Mouse (Mus musculus) c-Kit-negative CD71-positive TER-119-positive erythroid progenitor cells, embryonic 14.5 days (primary cell): ENCODE results near the gene Cfap97d1.

Experiments
- DNase-seq: peaks from one replicate; pipeline ENCODE4 v3.0.0-alpha.2; 2013; ENCODE audit warnings: low read depth, low spot score

The Cfap97d1 gene

GRCm38 (mm10) chr11:101984054-101985025 is at the start of gene Cfap97d1:
Gene Cfap97d1, plus strand, starts transcription at chr11:101984279.
- DNase-seq = peak; percentile 47

DNA sequence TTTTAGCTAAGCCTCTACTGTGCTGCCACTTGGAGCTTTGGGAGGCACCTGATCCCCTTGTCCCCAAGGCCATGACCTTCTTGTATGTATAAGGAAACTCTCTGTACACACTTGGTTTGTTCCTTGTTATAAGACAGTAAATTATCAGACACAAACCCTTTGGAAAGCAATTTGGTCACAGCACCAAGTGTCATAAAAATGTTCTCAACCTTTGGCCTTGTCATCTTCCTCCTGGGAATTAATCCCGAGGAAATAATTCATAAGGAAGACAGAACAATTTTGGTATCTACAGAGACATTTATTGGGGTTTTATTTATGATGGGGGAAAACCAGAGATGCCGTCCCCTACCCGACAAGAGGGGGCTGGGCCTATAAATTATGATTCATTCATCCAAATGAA is 48.3 kb upstream of the Cfap97d1 start:
- no peak for DNase-seq

DNA sequence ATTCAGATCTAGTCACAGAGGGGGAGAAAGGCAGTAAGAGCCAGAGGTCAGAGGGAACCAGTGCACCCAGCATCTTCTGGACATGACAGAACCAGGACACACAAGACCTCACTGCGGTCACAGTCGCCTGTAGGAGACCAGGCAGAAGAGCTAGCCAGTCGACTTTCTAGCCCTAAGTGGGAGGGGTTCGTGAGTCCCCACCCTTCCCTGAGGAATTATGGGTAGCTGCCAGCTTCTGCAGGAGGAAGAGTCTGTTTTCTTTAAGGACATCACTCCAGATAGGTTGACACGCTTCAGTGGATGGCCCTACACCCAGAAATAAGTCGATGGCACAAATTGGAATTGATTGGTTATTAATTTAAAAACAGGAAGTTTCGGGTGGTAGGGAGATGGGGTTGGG is 47.7 kb upstream of the Cfap97d1 start:
- no peak for DNase-seq

GRCm38 (mm10) chr11:101937108-101937507 is 47.0 kb upstream of the Cfap97d1 start:
- DNase-seq = no peak

- DNase-seq = no peak
Observed at GRCm38 (mm10) chr11:101943055-101943454, 41.0 kb upstream of the Cfap97d1 start.

GRCm38 (mm10) chr11:101946525-101946924 is 37.6 kb upstream of the Cfap97d1 start:
- DNase-seq = no peak

GRCm38 (mm10) chr11:101950021-101950420 is 34.1 kb upstream of the Cfap97d1 start:
- DNase-seq = no peak

- DNase-seq = no peak
Observed at GRCm38 (mm10) chr11:101952541-101953341, 31.3 kb upstream of the Cfap97d1 start.

- no peak for DNase-seq
Observed at GRCm38 (mm10) chr11:101953441-101953840, 30.6 kb upstream of the Cfap97d1 start.

DNA sequence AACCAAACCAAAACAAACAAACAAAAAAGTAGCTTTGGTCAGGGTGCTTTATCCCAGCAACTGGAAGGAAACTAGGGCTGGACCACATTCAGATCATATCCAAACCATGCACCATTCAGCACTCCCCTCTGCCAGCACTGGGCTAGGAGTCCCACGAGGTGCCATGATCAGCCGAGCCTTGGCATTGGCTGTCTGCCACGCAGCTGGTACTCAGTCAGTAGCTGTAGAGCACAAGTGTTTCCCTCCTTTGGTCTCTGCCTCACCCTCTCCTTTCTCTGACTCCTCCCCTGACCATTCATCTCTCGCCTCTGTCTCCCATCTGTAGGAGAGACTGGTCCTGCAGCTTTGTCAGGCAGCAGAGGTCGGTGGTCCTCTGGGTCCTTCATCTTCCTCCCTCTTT is 26.6 kb upstream of the Cfap97d1 start:
- DNase-seq = no peak

DNA sequence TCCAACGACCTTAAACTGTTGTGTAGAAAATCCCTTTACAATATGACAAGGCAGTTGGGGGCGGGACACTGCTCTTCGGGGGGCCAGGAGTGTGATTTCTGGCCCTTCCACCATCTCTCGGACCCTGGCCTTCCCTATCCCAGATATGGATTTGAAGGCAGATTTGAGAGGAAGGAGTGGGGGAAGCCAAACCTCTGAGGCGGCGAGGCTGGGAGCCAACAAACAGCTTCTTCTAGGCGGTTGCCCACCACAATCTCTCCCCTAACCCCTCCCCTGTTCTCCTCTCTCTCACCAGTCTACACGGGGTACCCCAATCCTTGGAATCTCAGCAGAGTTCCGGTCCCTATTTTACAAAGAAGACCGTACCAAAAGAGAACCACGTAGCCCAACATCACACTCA is 21.0 kb upstream of the Cfap97d1 start:
- DNase-seq = no peak

- no peak for DNase-seq
Observed at GRCm38 (mm10) chr11:101963473-101964291, 20.4 kb upstream of the Cfap97d1 start.

- DNase-seq = no peak
Observed at GRCm38 (mm10) chr11:101964647-101965046, 19.4 kb upstream of the Cfap97d1 start.

DNA sequence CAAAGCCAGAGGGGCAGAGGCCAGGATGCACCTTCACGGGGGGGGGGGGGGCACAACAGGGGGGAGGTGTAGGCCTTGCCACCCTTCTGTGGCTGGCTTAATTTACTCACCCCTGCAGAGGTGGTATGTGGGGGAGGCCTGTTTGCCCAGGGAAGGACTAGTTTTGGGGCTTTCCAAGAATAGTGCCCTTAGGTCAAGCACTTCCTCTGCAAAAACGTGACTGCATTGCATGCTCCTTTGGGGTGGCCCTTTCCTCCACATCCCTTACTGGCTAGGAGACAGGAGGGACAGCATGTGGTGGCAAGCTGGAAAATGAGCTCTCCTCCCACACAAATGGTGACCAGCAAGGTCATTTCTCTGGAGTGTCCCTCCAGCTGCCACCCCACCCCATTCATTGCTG is 18.5 kb upstream of the Cfap97d1 start:
- no peak for DNase-seq

DNA sequence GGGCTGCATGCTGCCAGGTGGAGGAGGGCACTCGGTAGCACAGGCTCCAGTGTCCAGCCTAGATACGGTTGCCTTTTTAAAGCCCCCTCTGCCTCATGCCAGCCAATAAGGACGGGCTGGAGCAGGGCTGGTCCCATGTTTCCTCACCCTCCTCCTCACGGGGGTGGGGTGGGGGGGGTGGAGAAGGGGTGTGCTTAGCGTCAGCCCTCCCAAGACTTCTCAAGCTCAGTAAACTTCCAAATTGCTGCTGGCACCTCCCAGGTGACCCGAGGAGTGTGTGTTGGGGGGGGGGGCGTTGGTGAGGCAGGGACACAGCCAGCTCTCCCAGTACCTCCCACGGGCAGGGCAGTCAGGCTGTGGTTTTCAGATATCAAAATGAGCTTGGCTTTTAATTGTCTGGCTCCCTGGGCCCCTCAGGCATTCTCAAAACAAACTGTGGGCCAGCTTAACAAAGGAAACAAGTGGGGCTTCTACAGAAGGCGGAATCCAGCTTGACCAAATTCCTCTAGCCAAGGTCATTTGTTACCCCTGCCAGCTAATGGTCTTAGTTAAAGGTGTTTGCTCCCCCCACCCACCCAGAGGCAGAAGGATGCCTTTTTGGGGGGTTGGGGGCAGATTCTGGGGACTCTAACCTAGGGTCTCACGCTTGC is 17.0 kb upstream of the Cfap97d1 start, which contains the start of gene Sost:
Sost (minus strand) TSS at position 51 of the 650 bp plus-strand sequence.
- DNase-seq = no peak

GRCm38 (mm10) chr11:101968311-101968710 is 15.8 kb upstream of the Cfap97d1 start:
- DNase-seq = no peak

DNA sequence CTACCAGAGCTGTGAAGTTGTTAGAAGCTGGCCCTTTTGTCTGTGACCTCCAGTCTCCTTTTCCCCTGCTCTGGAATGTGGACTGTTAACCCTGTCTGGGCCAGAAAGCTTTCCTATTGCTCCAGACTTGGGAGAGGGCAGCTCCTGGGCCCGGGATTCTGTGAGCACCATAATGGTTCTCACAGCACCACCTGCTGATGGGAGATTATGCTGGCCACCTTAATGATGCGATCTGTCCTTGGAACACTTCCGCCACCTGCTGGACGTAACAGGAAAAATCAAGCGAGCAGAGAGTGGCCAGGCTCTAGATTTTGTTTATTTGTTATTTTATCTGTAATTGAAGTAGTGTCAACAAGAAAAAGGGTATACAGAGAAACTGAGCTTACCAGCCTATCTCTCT is 15.3 kb upstream of the Cfap97d1 start:
- peak; percentile 36 for DNase-seq

DNA sequence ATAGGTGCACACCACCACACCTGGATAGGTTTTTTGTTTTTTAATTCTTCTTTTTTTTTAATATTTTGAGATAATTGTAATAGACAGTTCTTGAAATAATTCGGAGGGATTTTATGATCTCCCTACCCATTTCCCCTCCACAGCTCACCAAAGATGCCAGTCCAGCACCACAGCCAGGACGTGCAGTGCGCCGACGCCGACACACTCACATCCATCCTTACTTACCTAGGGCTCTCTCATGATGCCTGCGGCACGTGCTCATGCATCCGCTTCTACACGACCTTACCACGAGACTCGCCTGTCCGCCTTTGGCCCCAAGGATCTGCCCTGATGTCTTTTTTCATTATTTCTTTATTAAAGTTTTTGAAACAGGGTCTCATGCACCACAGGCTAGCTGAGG is 14.2 kb upstream of the Cfap97d1 start:
- no peak for DNase-seq

DNA sequence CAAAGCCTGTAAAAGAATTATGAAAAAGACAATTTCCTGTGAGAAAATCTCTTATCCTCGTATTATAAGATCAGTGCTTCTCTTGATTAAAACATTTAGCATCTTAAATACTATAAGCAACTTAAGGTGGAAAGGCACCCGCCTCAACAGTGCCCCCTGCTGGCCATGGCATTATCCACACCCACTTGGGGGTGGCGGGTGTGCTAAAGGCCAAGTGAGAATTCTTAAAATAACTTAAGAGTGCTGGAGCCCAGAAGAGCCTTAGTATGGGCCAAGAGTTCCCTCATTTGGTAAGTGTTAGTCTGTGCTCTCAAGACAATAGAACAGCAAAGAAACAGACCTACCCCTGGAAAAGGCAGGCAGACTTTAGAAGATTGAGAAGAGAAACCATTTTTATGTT is 12.7 kb upstream of the Cfap97d1 start:
- DNase-seq = no peak

DNA sequence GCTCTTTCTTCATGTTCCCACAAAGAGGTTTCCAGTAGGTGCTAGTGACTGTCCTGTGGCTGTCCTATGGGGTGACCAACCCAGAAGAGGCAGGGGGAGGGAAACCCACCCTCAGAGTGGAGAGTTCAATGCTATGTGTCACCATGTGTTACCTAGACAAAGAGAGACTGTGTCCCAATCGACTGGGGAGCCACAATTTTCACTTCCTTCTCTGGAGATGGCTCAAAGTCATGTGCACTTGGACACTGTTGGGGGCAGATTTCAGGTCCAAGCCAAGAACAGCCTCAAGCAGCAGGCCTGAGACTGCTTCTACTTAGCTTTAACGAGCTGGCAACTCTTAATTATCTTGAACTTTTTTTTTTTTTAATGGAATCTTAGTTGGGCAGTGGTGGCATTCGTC is 12.0 kb upstream of the Cfap97d1 start:
- no peak for DNase-seq

GRCm38 (mm10) chr11:101972651-101973050 is 11.4 kb upstream of the Cfap97d1 start:
- no peak for DNase-seq
